Mouse (Mus musculus) cerebellum, adult 9-10 months (tissue): ENCODE results near the gene 9130008F23Rik.

Experiments used
- DNase-seq: peaks from one replicate; pipeline ENCODE4 v3.0.0; 2022

9130008F23Rik gene

GRCm38 (mm10) chr17:40879924-40880691 is at the start of gene 9130008F23Rik:
Gene 9130008F23Rik, minus strand, starts transcription at chr17:40880559.
- no peak for DNase-seq

DNA sequence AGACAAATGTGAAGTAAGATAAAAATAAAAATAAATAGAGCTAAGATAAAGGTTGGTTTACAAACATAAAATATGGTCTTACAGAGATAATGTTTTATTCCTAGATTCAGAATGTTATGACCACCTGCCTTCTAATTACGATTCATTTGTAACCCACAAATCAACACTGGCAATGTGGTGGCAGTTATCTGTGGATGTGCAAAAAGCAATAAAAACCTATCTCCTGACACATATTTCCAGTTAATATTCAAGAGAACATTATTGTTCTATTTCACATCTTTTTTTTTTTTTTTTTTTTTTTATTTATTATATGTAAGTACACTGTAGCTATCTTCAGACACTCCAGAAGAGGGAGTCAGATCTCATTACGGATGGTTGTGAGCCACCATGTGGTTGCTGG is 35.1 kb upstream of the 9130008F23Rik start:
- DNase-seq = no peak

- DNase-seq = no peak
Observed at GRCm38 (mm10) chr17:40914250-40914649, 33.9 kb upstream of the 9130008F23Rik start, which contains the start of gene Glyatl3. Gene Glyatl3, minus strand, starts transcription at chr17:40914350.

DNA sequence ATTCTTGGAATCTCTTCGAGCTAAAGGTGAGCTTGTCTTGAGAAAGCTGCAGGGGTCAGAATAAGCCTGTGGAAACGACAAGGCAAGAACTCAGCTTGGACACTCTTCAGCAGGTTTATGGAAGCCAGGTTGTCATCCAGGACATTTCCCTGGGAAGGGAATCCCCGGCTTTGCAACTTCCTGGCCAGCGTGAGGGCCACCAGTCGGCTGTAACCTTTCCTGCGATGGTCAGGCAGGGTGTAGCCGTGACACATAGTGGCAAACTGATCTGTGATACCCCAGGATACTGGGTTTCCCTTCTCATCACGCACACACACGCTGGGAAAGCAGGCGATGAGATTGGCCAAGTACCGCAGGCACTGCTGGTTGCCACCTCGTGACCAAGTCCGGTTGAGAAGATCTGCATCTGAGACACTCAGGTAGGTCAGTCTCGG is 24.4 kb upstream of the 9130008F23Rik start:
- peak; percentile 41 for DNase-seq

GRCm38 (mm10) chr17:40904056-40904597 is 23.8 kb upstream of the 9130008F23Rik start:
- peak; percentile 20 for DNase-seq

DNA sequence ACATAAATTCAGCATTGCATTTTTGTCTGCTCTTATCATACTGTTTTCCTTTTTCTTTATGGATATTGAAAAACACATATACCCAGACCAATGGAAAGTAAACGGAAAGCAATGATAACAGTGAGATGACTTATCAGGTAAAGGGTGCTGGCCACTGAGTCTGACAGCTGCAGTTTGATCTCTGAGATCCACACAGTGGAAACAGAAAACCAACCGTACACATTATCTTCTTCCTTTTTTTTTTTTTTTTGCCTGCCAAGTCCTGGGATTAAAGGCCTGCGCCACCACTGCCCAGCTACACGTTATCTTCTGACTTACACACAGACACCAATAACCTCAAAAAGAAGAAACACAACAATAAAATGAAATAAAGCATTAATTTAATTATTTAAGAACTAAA is 23.0 kb upstream of the 9130008F23Rik start:
- DNase-seq = no peak

DNA sequence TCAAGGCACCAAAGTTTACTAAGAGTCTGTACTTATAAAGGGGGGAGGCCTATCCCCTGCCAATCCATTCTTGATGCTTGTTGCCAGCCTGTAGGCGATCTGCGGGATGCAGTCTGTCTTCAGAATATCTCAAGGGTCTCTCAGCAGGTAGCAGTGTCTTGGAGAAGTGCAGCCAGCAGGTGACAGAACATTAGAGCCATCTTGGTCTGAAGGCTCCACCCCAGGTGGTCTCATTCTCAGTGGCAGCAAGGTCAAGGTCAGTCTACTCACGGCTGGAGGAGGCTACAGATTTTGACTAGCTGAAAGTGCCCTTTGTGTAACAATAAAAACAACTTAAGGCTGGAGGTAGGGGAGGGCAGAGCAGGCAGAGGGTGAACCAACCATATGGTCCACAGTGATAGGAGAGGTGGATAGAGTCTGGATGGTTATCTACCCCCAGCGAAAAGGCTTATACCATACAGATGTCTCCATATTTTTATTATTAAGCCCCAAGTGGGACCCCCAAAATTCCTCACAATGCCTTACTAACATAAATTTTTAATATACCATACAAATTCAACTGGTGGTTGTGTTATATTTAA is 19.5 kb upstream of the 9130008F23Rik start:
- DNase-seq = no peak

DNA sequence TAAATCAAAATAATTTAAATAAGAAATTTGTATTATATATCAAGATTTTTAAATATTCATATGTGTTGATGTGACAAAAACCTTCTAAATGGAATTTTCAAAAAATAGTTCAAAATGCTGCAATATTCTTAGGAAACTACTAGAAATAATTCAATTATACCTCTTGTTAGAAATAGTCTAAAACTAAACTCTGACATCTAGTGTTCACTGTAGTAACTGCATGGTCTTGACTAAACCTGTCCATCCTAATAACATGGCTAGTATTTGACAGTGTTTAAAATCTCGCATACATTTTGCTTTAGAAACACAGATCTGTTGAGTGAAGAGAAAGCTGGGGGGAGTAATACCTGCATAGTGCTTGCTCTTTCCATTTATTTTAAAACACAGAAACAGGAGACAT is 16.5 kb upstream of the 9130008F23Rik start:
- DNase-seq = peak; percentile 23

GRCm38 (mm10) chr17:40887849-40888536 is 7.6 kb upstream of the 9130008F23Rik start:
- no peak for DNase-seq

GRCm38 (mm10) chr17:40885155-40885554 is 4.8 kb upstream of the 9130008F23Rik start:
- DNase-seq = no peak

- DNase-seq = no peak
Observed at GRCm38 (mm10) chr17:40882172-40882571, 1.8 kb upstream of the 9130008F23Rik start.

- DNase-seq = no peak
Observed at GRCm38 (mm10) chr17:40879528-40879923, 833 bp downstream of the 9130008F23Rik start.

GRCm38 (mm10) chr17:40877741-40878140 is 2.6 kb downstream of the 9130008F23Rik start:
- DNase-seq = no peak

DNA sequence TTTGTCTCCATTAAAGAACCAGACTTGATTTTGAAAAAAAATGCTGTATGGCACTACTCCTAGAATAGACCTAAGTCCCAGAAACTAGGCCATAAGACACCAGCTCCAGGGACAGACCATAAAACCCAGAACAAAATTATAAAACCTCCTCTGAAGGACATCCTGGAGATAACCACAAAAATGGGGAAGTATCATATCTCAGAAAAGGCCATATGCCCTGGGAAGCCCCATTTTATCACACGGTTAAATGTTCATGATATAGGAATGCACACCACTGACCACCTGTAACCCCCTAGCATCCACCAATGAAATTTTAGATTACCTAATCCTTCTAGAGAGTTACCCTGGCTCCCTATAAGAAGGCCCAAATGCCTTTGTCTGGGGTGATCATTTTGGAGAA is 4.8 kb downstream of the 9130008F23Rik start:
- no peak for DNase-seq

DNA sequence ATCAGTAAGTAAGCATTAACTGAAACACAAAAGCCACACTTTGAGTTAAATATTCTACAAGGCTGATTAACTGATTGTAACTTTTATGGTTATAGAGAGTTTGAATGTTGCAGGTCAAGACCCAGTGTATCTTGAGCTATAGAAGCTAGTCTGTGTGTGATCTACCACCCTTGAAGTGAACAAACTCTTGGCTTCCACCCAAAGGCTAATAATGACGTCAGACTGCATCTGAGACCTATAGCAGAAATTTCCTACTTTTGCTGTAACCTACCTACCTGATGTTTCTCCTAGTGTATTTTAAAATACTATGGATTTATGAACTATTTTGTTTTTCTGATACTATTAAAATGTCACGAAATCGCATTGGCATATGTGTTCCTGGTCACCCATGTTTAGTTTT is 5.7 kb downstream of the 9130008F23Rik start:
- no peak for DNase-seq

DNA sequence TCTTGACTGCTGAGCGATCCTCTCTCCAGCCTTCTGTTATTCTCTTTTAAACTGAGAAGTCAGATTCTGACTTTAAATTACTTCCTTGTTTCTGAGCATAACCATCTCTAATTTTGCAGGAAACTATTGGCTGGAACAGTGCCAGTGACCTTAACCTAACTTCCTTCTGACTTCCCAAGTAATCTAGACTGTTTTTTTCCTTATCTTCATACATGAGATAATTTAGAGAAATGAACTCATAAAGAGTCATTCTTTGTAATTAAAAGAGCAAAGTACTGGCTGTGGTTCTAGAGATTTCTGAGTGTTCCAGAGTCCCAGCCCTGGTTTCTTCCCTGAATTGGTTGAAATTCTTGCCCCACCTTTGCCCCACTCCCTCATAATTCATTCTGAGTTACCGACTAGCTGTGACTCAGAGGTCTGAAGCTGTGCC is 6.8 kb downstream of the 9130008F23Rik start:
- DNase-seq = no peak

GRCm38 (mm10) chr17:40872626-40873025 is 7.7 kb downstream of the 9130008F23Rik start:
- DNase-seq = no peak

GRCm38 (mm10) chr17:40868952-40869747 is 11.2 kb downstream of the 9130008F23Rik start:
- no peak for DNase-seq

DNA sequence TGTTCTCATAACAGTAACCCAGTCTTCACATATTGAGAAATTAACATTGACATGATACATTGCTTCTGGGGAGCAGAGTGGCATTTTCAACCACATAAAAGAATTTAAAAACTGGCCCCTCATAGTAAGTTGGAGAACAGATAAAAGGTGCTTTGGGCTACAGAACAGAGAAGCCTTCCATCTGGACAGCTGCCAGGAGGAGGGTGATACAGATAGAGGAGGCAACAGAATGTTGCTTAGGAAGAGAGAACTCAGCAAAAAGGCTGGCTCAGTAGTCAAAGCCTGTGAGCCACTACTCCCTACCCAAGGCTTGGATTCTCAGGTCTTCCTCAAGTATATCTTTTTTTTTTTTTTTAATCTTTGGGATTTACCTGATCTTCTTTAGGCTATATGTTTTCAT is 25.3 kb downstream of the 9130008F23Rik start:
- DNase-seq = no peak

DNA sequence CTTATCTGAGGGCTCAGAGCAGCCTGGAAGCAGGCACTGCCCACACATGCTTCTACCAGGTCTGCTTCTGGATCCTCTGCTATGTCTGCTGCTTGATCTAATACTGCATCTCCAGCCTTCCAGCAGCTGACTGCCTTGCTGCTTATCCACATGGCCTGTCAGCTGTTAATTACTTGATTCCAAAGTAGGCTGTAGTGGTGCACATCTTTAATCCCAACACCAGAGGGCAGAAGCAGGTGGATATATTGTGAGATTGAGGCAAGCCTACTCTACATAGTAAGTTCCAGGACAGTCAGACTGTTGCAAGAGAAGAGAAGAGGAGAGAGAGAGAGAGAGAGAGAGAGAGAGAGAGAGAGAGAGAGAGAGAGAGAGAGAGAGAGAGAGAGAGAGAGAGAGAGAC is 43.1 kb downstream of the 9130008F23Rik start:
- DNase-seq = peak; percentile 14

DNA sequence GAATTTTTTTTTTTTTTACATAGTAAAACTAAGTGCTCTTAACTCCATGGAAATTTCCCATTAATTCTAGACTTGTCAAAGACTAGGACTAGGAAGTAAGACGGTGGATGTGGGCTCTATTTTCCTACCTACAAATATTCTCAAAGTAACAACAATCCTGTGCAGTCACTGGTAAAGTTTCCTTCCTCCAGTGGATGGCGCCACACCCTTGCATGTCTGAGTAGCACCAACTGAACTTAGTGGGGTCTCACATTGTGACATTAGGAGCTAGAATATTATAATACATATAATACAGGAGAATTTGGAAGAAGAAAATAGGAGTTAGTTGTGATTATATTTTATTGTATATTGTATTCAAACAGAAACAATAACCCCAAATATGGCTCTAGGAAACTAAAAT is 48.5 kb downstream of the 9130008F23Rik start:
- no peak for DNase-seq
